Mouse (Mus musculus) T-helper 2 cell (primary cell): ENCODE data around the gene Stn1.

Experiments
- in situ Hi-C: fragments of 300-600 bp; cut with MboI, MseI; formaldehyde crosslinking; loops from one replicate; pipeline ENCODE4 v1.15.1; 2025; ENCODE audit warnings: high pct_unique_total_duplicates

Gene Stn1

DNA sequence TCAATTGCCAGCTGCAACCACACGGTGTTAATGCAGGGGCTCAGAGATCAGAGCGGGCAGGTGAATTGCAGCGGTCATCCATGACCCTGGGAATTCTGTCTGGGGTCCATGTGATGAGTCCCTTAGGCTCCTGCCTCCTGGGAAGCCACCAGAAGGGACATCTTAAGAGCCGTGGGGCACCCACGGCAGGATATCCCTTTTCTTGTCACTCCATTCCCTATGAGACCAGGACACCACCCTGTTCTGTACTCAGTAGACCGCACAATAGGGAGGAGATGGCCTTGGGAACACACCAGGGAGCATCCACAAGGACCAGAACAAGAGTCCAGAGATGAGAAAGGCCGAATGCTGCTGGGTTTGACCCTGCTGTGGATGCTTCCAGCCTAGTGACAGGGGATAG lies 84.0 kb downstream of the Stn1 start:
- in situ Hi-C loops: no loop called here

DNA sequence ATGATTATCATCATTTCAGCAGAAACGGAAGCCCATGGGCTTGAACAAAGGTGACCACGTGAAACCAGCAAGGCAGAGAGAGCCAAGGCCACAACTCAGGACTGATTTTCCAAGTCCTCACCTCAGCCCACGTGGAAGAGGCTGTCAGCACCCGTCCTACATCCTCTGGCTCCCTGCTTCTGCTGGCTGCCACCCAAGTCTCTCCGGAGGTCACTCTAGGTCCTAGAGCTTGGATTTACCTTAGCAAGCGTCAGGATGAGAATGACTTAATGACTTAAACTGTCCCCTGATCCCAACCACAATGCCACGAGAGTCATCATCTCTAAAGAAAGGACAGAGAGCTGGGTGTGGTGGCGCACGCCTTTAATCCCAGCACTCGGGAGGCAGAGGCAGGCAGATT lies 84.6 kb downstream of the Stn1 start:
- in situ Hi-C loops: no loop called here

DNA sequence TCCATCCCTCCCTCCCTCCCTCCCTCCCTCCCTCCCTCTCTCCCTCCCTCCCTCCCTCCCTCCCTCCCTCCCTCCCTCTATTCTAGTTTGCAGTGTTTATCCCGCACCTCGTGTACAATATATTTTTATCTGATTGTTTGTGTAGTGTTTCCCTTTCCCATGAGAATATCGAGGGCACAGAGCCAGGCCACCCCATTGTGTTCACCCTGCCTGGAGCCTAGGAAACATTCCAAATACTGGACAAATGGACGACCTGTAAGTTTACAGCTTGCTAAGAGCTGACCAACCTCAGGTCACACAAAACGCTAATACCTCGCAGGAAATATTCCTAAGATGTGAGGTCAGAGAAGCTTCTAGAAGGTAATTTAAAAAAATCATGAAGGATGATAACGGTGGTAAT lies 85.1 kb downstream of the Stn1 start:
- in situ Hi-C loops: no loop called here

DNA sequence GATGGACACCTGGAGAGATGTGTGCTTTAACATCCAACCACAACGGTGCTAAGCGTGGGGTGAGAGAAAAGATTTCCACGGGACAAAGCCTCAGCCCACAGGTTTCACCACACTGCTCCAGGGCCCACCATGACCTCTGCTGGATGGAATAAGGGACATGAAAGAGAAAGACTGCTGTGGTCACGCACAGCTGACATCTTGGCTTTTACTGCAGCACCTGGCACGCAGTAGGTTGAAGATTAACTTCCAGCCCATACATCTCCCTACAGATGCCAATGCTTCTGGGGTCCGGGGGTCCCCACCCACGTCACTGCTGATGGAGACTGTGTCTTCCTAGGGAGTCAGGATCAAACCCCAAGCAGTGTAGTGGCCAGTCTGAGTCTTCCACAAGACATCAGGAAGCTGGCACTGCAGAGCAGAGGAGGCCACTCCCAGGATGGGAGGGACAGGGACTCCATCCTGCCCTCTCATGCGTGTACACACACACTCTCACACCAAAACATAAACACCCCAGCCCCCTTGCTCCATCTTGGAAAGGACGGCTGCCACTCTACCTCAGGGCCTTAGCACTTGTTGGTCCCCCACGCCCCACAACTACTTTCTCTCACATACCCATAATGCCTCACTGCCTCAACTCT lies 85.7 kb downstream of the Stn1 start:
- in situ Hi-C loops: no loop called here
